Mouse (Mus musculus): ENCODE results near the gene Abhd14a. TPM values are rescaled to one million over a fixed set of nuclear protein-coding genes. Genes with fewer than 3 reads are reported as not detected.

Gene Abhd14a
- polyA plus RNA-seq, 1 experiment from 2014 or later = 51.2 TPM

- WGBS = 83% methylated on average over 8 of the region's 8 CpGs
- no peak overlapping the region for H3K4me2 ChIP-seq (ENCODE audit: low read length)
- no peak for ATAC-seq (ENCODE audit: low FRiP score, low TSS enrichment)
- H3K4me3 ChIP-seq (replicated peaks; ENCODE audit: low read depth, low read length) = no peak overlapping the region
- H3K4me1 ChIP-seq (ENCODE audit: control insufficient read depth, insufficient read depth, low read length) = peaks cover 19% of the 10 kb centered on the region
- no peaks in the 10 kb centered on the region for H3K36me3 ChIP-seq (ENCODE audit: control insufficient read depth, insufficient read depth, low read length)
- no peak overlapping the region for H3K27ac ChIP-seq (replicated peaks; ENCODE audit: low read depth, low read length)
- no peak for DNase-seq
- H3K9ac ChIP-seq (replicated peaks; ENCODE audit: low read length) = no peak overlapping the region
- no peaks in the 10 kb centered on the region for H3K27me3 ChIP-seq (ENCODE audit: control insufficient read depth, insufficient read depth, low read length)
- H3K9me3 ChIP-seq (ENCODE audit: control insufficient read depth, low read length) = no peaks in the 10 kb centered on the region
Observed at GRCm38 (mm10) chr9:106393548-106393947, 53.9 kb downstream of the Abhd14a start.

DNA sequence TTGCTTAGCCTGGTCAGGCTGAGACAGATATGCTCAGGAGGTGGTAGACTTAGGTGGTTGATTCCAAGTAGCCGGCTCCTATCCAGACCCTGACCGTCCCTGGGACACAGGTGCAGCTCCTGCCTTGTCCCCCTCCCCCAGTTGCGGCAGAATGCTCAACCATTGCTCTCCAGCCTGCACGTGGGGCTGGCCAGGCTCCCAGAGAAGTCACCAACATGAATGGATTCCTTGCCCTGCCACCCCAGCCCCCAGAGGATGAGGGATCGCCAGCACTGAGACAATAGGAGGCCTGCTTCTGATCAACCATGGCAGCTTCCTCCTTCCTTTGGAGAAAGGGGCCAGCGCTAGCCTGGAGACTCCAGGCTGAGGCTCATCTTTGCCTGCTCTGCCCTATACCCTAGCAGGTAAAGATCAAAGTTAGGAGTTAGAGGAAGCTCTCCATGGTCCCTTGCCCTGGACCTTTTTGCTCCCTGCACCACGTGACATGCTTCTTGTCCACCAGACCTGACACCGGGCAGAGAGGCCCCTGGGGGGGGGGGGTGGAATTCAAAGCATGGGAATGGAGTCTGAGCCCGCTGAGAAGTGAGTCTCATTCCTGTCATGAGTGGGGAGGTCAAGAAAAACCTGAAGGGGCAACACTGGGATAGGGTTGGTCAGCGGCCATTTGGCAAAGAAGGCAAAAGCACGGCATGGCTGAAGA is 54.5 kb downstream of the Abhd14a start:
- Histone ChIP-seq H3K36me3 (ENCODE audit: control insufficient read depth, insufficient read depth, low read length) (no peaks in the 10 kb centered on the region), H3K9me3 (ENCODE audit: control insufficient read depth, low read length) (no peaks in the 10 kb centered on the region), H3K4me3 (replicated peaks; ENCODE audit: low read depth, low read length) (no peak overlapping the region), H3K27me3 (ENCODE audit: control insufficient read depth, insufficient read depth, low read length) (no peaks in the 10 kb centered on the region), H3K4me1 (ENCODE audit: control insufficient read depth, insufficient read depth, low read length) (peaks cover 19% of the 10 kb centered on the region), H3K4me2 (ENCODE audit: low read length) (no peak overlapping the region), H3K9ac (replicated peaks; ENCODE audit: low read length) (no peak overlapping the region), H3K27ac (replicated peaks; ENCODE audit: low read depth, low read length) (no peak overlapping the region)
- DNase-seq (no peak), ATAC-seq (ENCODE audit: low FRiP score, low TSS enrichment) (no peak)
- WGBS = 75% methylated on average over 11 of the region's 11 CpGs

Other genes starting within 250 kb of the Abhd14a start
- 11.3 and 13.1 TPM in 2 replicates for gene Ppm1m, start 247.9 kb downstream of the Abhd14a start, polyA plus RNA-seq (2014; fragmentation: Nextera tagmentation; extraction: Ambion mirVana)
- 46.4 and 55.4 TPM in 2 replicates for gene Twf2, start 244.6 kb downstream of the Abhd14a start, polyA plus RNA-seq (2014; fragmentation: Nextera tagmentation; extraction: Ambion mirVana)
- gene Tlr9, start 225.1 kb downstream of the Abhd14a start, polyA plus RNA-seq (2014; fragmentation: Nextera tagmentation; extraction: Ambion mirVana) = 0.08 and 0.09 TPM in 2 replicates
- gene Alas1, start 199.0 kb downstream of the Abhd14a start, polyA plus RNA-seq (2014; fragmentation: Nextera tagmentation; extraction: Ambion mirVana) = 93.0 and 101 TPM in 2 replicates
- gene Poc1a, start 166.6 kb downstream of the Abhd14a start, polyA plus RNA-seq (2014; fragmentation: Nextera tagmentation; extraction: Ambion mirVana) = 7.1 and 8.4 TPM in 2 replicates
- 16.2 and 19.9 TPM in 2 replicates for gene Dusp7, start 79.0 kb downstream of the Abhd14a start, polyA plus RNA-seq (2014; fragmentation: Nextera tagmentation; extraction: Ambion mirVana)
- gene Rpl29, start 18.2 kb downstream of the Abhd14a start, polyA plus RNA-seq (2014; fragmentation: Nextera tagmentation; extraction: Ambion mirVana) = 708 and 777 TPM in 2 replicates
- 19.1 and 21.6 TPM in 2 replicates for gene Acy1, start 9.4 kb downstream of the Abhd14a start, polyA plus RNA-seq (2014; fragmentation: Nextera tagmentation; extraction: Ambion mirVana)
- 6.0 and 6.8 TPM in 2 replicates for gene Abhd14b, start 219 bp downstream of the Abhd14a start, polyA plus RNA-seq (2014; fragmentation: Nextera tagmentation; extraction: Ambion mirVana)
- 219 and 247 TPM in 2 replicates for gene Pcbp4, start 5.6 kb upstream of the Abhd14a start, polyA plus RNA-seq (2014; fragmentation: Nextera tagmentation; extraction: Ambion mirVana)
- 0.93 and 1.00 TPM in 2 replicates for gene Gpr62, start 18.3 kb upstream of the Abhd14a start, polyA plus RNA-seq (2014; fragmentation: Nextera tagmentation; extraction: Ambion mirVana)
- 41.0 and 41.2 TPM in 2 replicates for gene Rrp9, start 28.3 kb upstream of the Abhd14a start, polyA plus RNA-seq (2014; fragmentation: Nextera tagmentation; extraction: Ambion mirVana)
- 0.28 and 0.76 TPM in 2 replicates for gene Parp3, start 29.3 kb upstream of the Abhd14a start, polyA plus RNA-seq (2014; fragmentation: Nextera tagmentation; extraction: Ambion mirVana)
- gene Iqcf1, start 52.3 kb upstream of the Abhd14a start, polyA plus RNA-seq (2014; fragmentation: Nextera tagmentation; extraction: Ambion mirVana) = not detected in 2 replicates
- not detected in 2 replicates for gene Iqcf5, start 66.9 kb upstream of the Abhd14a start, polyA plus RNA-seq (2014; fragmentation: Nextera tagmentation; extraction: Ambion mirVana)
- not detected in 2 replicates for gene Iqcf3, start 114.0 kb upstream of the Abhd14a start, polyA plus RNA-seq (2014; fragmentation: Nextera tagmentation; extraction: Ambion mirVana)
- gene Iqcf4, start 123.3 kb upstream of the Abhd14a start, polyA plus RNA-seq (2014; fragmentation: Nextera tagmentation; extraction: Ambion mirVana) = not detected in 2 replicates
- not detected in 2 replicates for gene Iqcf6, start 178.9 kb upstream of the Abhd14a start, polyA plus RNA-seq (2014; fragmentation: Nextera tagmentation; extraction: Ambion mirVana)
- 11.7 and 13.9 TPM in 2 replicates for gene Grm2, start 208.4 kb upstream of the Abhd14a start, polyA plus RNA-seq (2014; fragmentation: Nextera tagmentation; extraction: Ambion mirVana)
- 48.3 and 53.6 TPM in 2 replicates for gene Tex264, start 238.2 kb upstream of the Abhd14a start, polyA plus RNA-seq (2014; fragmentation: Nextera tagmentation; extraction: Ambion mirVana)